Mouse (Mus musculus) kidney, adult 2 months (tissue): Measurements from ENCODE around the gene Dgkh. TPM values are rescaled to one million over a fixed set of nuclear protein-coding genes. Genes with fewer than 3 reads are reported as not detected.
A peak's percentile ranks its signal among the peaks of the same experiment; 100 is the strongest.

ENCODE experiments used
- DNase-seq: peaks from one replicate; pipeline ENCODE4 v3.0.0; 2021
- H3K27ac ChIP-seq: fragments of 200-500 bp; 2 replicates; pipeline ENCODE4 v1.5.1; 2012; ENCODE audit warnings: low read depth, low read length, control low read depth, inconsistent platforms; ENCODE audit not compliant: insufficient read depth
- H3K27me3 ChIP-seq: fragments of 200-500 bp; replicated peaks from 2 replicates; pipeline ENCODE4 v1.6.1; 2012; ENCODE audit warnings: mild to moderate bottlenecking, moderate library complexity, low read length, inconsistent platforms; ENCODE audit not compliant: control insufficient read depth, insufficient read depth
- H3K36me3 ChIP-seq: fragments of 200-500 bp; 2 replicates; pipeline ENCODE4 v1.6.1; 2012; ENCODE audit warnings: mild to moderate bottlenecking, moderate library complexity, low read length, inconsistent platforms; ENCODE audit not compliant: control insufficient read depth, insufficient read depth
- H3K4me1 ChIP-seq: fragments of 200-500 bp; 2 replicates; pipeline ENCODE4 v1.6.1; 2011; ENCODE audit warnings: low read length; ENCODE audit not compliant: control insufficient read depth, insufficient read depth
- H3K4me3 ChIP-seq: fragments of 200-500 bp; 2 replicates; pipeline ENCODE4 v1.5.1; 2011; ENCODE audit warnings: mild to moderate bottlenecking, low read depth, low read length, control low read depth; ENCODE audit not compliant: insufficient read depth
- CTCF ChIP-seq: fragments of 200-500 bp; conservative IDR thresholded peaks from 2 replicates; pipeline ENCODE4 v1.5.1; 2011; ENCODE audit warnings: low read depth, mild to moderate bottlenecking, control low read depth, low read length, moderate library complexity, mixed read lengths; ENCODE audit not compliant: insufficient read depth, insufficient read length
- POLR2A ChIP-seq: fragments of 200-500 bp; IDR thresholded peaks from one replicate; pipeline ENCODE4 v1.6.1; 2011; ENCODE audit warnings: low read depth, low read length, control low read depth
- WGBS: fragments of 180-500 bp; shearing (Covaris S2); methylation state at CpG from one replicate; pipeline ENCODE4 v1.1.7; 2018; 5-methylcytosine and 5-hydroxymethylcytosine counted together
- polyA plus RNA-seq: library from polyadenylated mRNA; depleted of rRNA; stranded (reverse); fragments of >200 nt; gene quantifications from 2 replicates; pipeline ENCODE4 v1.2.3, GENCODE M21; 2012; rRNA removed

Gene Dgkh
- 1.9 and 2.6 TPM in 2 replicates for polyA plus RNA-seq

GRCm38 (mm10) chr14:78732617-78733312 lies at the start of gene Dgkh:
Dgkh (minus strand) TSS chr14:78732776.
- Histone ChIP-seq H3K4me3 (peak within 1 kb of the TSS; percentile 66), H3K4me1 (peaks cover 5% of the 10 kb centered on the region; the same call in 1 of the 2 replicates), H3K36me3 (no peaks in the 10 kb centered on the region), H3K27ac (peak within 1 kb of the TSS; percentile 88), H3K27me3 (no peaks in the 10 kb centered on the region)
- WGBS = under 1% methylated on average over 68 of the region's 71 CpGs
- TF ChIP-seq POLR2A (peak; percentile 55), CTCF (no peak)
- DNase-seq = peak; percentile 95

DNA sequence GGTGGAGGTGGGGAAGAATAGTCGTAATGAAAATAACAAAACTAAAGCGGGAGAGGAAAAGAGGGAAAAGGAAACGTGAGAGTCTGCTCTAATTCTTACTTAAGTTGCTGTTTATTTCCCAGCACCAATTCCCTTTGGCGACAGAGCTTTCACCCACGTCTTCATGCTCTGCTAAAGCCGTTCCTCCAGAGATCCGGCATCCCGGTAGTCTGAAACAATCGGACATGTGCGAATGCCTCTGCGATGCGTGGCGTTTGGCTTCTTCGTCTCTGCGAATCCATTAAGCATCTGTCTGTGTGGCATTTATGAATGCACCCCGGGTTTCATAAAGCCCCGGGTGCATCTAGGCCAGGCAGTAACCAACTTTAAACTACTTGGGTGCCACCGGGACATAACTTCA lies 44.6 kb upstream of the Dgkh start:
- DNase-seq = no peak
- 49% methylated on average over 18 of the region's 18 CpGs for WGBS
- Histone ChIP-seq H3K4me1 (no peaks in the 10 kb centered on the region), H3K27ac (no peak overlapping the region), H3K36me3 (no peaks in the 10 kb centered on the region), H3K27me3 (no peaks in the 10 kb centered on the region), H3K4me3 (no peak overlapping the region)
- TF ChIP-seq CTCF = no peak
- no peak for TF ChIP-seq POLR2A

GRCm38 (mm10) chr14:78776659-78777058 lies 44.1 kb upstream of the Dgkh start:
- no peak for DNase-seq
- Histone ChIP-seq H3K27ac (no peak overlapping the region), H3K27me3 (no peaks in the 10 kb centered on the region), H3K36me3 (no peaks in the 10 kb centered on the region), H3K4me3 (no peak overlapping the region), H3K4me1 (no peaks in the 10 kb centered on the region)
- TF ChIP-seq CTCF (no peak), POLR2A (no peak)
- WGBS = 46% methylated on average over 8 of the region's 8 CpGs

DNA sequence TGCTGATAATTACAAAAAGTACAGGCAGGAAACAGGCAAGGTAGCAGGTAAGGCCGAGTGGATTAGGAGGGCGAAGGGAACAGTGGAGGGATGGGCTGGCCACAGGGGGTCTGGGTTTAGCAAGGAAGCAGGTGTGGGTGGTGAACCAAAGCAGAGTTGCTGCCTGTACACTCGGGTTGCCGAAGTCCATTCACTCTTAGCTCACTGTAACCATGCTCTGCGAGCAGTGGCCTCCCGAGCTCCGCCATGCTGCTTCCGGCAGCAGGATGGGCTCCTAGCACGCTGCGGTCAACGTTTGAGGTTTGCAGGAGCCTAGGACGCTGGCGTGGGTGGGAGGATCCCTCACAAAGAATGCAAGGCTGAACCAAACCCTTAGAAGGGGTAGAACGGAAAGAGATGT lies 43.1 kb upstream of the Dgkh start:
- no peak overlapping the region for H3K27ac ChIP-seq
- WGBS = 72% methylated on average over 14 of the region's 14 CpGs
- no peaks in the 10 kb centered on the region for H3K4me1 ChIP-seq
- H3K36me3 ChIP-seq = no peaks in the 10 kb centered on the region
- H3K4me3 ChIP-seq = no peak overlapping the region
- no peak for TF ChIP-seq CTCF
- no peak for TF ChIP-seq POLR2A
- H3K27me3 ChIP-seq = no peaks in the 10 kb centered on the region
- no peak for DNase-seq

DNA sequence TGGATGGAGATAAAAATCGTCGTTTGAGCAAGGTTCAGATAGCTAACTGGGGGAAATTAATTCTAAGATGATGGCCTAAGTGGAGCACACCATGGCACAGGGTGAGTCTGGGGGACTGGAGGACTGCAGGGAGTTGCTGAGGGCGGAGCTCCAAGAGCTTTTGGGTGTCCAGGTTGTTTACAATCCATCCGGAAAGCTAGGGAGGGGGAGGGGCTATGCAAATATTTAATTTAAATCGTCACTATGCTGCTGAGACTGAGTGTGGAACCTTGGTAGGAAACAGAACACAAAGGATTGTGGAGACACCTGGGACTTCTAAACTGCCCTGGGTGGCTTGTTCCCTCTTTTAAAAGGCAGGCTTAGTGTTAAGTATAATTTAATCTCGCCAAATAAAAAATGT lies 42.6 kb upstream of the Dgkh start:
- no peaks in the 10 kb centered on the region for H3K27me3 ChIP-seq
- 55% methylated on average over 6 of the region's 6 CpGs for WGBS
- H3K36me3 ChIP-seq = no peaks in the 10 kb centered on the region
- no peak overlapping the region for H3K4me3 ChIP-seq
- no peak for TF ChIP-seq CTCF
- no peak for TF ChIP-seq POLR2A
- H3K27ac ChIP-seq = no peak overlapping the region
- no peaks in the 10 kb centered on the region for H3K4me1 ChIP-seq
- DNase-seq = no peak

GRCm38 (mm10) chr14:78770457-78770856 lies 37.9 kb upstream of the Dgkh start:
- 54% methylated on average over 3 of the region's 3 CpGs for WGBS
- H3K4me3 ChIP-seq = no peak overlapping the region
- no peak for DNase-seq
- no peak for TF ChIP-seq POLR2A
- no peak for TF ChIP-seq CTCF
- no peak overlapping the region for H3K27ac ChIP-seq
- H3K27me3 ChIP-seq = no peaks in the 10 kb centered on the region; the same call in 1 of the 2 replicates
- no peaks in the 10 kb centered on the region for H3K36me3 ChIP-seq
- H3K4me1 ChIP-seq = no peaks in the 10 kb centered on the region

DNA sequence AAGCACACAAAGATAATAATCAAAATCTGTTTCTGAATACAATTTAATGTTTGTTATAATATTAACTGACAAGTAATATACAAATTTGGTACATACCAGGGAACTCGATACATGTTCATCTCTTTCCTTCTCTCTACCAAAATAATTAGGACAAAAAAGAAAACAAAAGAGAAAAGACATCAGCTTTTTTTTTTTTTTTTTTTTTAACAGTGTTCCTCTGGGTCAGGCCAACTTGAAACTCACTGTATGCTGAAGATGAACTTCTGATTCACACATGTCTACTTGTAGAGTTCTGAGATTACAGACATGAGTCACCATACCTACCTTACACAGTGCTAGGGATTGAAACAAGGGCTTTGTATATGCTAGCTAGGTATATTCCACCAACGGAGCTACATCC lies 28.5 kb upstream of the Dgkh start:
- Histone ChIP-seq H3K36me3 (no peaks in the 10 kb centered on the region), H3K4me3 (no peak overlapping the region), H3K4me1 (no peaks in the 10 kb centered on the region), H3K27ac (no peak overlapping the region), H3K27me3 (no peaks in the 10 kb centered on the region)
- DNase-seq = no peak
- TF ChIP-seq CTCF (no peak), POLR2A (no peak)
- WGBS = 88% methylated on average over 2 of the region's 2 CpGs
